Mouse (Mus musculus): ENCODE results near the gene Gria4. TPM values are rescaled to one million over a fixed set of nuclear protein-coding genes. Genes with fewer than 3 reads are reported as not detected.
"Not testable (repeated sequence)": the region's sequence is repeated elsewhere in the genome, so short reads cannot be mapped to it uniquely, and the experiment has no call there.

Gria4 gene
- total RNA-seq, 2 experiments from 2014 or later = not detected

- DNase-seq = no peak
- intact Hi-C loops (cut with DNase I) = no loop called here
These were observed 194.2 kb downstream of the Gria4 start for GRCm38 (mm10) chr9:4601788-4602187.

GRCm38 (mm10) chr9:4573596-4573995, 222.4 kb downstream of the Gria4 start:
- intact Hi-C loops (cut with DNase I) = no loop called here
- DNase-seq = no peak

- intact Hi-C loops (cut with DNase I) = no loop called here
- no peak for DNase-seq
These were observed 240.5 kb downstream of the Gria4 start for GRCm38 (mm10) chr9:4555415-4555959.

- no peak for DNase-seq
- intact Hi-C loops (cut with DNase I) = no loop called here
These were observed 256.8 kb downstream of the Gria4 start for GRCm38 (mm10) chr9:4539218-4539617.

- intact Hi-C loops (cut with DNase I) = no loop called here
- no peak for DNase-seq
These were observed 259.4 kb downstream of the Gria4 start for GRCm38 (mm10) chr9:4536514-4537150.

- no peak for DNase-seq
- intact Hi-C loops (cut with DNase I) = no loop called here
These were observed 281.5 kb downstream of the Gria4 start for GRCm38 (mm10) chr9:4514563-4514885.

- DNase-seq = no peak
- intact Hi-C loops (cut with DNase I) = no loop called here
These were observed 282.1 kb downstream of the Gria4 start for GRCm38 (mm10) chr9:4513796-4514562.

GRCm38 (mm10) chr9:4506086-4506485, 289.9 kb downstream of the Gria4 start:
- intact Hi-C loops (cut with DNase I) = no loop called here
- DNase-seq = no peak

GRCm38 (mm10) chr9:4505087-4505486, 290.9 kb downstream of the Gria4 start:
- DNase-seq = no peak
- intact Hi-C loops (cut with DNase I) = no loop called here

GRCm38 (mm10) chr9:4486428-4486827, 309.6 kb downstream of the Gria4 start:
- intact Hi-C loops (cut with DNase I) = no loop called here
- DNase-seq = no peak

- no peak for DNase-seq
- intact Hi-C loops (cut with DNase I) = no loop called here
These were observed 311.5 kb downstream of the Gria4 start for GRCm38 (mm10) chr9:4484502-4484901.

- intact Hi-C loops (cut with DNase I) = no loop called here
- DNase-seq = no peak
These were observed 325.2 kb downstream of the Gria4 start for GRCm38 (mm10) chr9:4470791-4471190.

GRCm38 (mm10) chr9:4459456-4460070, 336.5 kb downstream of the Gria4 start:
- intact Hi-C loops (cut with DNase I) = no loop called here

GRCm38 (mm10) chr9:4458193-4458592, 337.8 kb downstream of the Gria4 start:
- peak in 1 of 2 experiments; percentile 1 for DNase-seq
- intact Hi-C loops (cut with DNase I) = no loop called here

More at GRCm38 (mm10) chr9:4459456-4460070, 336.5 kb downstream of the Gria4 start:
- no peak for DNase-seq

GRCm38 (mm10) chr9:4457644-4458043, 338.4 kb downstream of the Gria4 start:
- DNase-seq = peak; percentile 31 to 52
- intact Hi-C loops (cut with DNase I) = no loop called here

- peak; percentile 8 to 37 for DNase-seq
- intact Hi-C loops (cut with DNase I) = no loop called here
These were observed 353.1 kb downstream of the Gria4 start for GRCm38 (mm10) chr9:4442908-4443307.

- intact Hi-C loops (cut with DNase I); DNase-seq: not testable (repeated sequence)
These were observed 395.2 kb downstream of the Gria4 start for GRCm38 (mm10) chr9:4400801-4401200.

GRCm38 (mm10) chr9:4376640-4377120, 419.4 kb downstream of the Gria4 start:
- intact Hi-C loops (cut with DNase I) = loop anchor here (2.0 kb wide), 1 partner anchor 66 kb away; no protein-coding TSS in a partner anchor
- no peak for DNase-seq

GRCm38 (mm10) chr9:4375828-4376639, 420.0 kb downstream of the Gria4 start, which contains the start of gene Msantd4:
Gene Msantd4 (plus strand): TSS chr9:4376562.
- intact Hi-C loops (cut with DNase I) = loop anchor here (2.0 kb wide), 1 partner anchor 65 kb away; no protein-coding TSS in a partner anchor
- DNase-seq = peak; percentile 93 to 97
